Mouse (Mus musculus) lung, postnatal 10 days (tissue): Measurements from ENCODE around the gene Nemf.

Source experiments
- DNase-seq: peaks from one replicate; pipeline ENCODE4 v3.0.0; 2021

The Nemf gene

GRCm38 (mm10) chr12:69304051-69304450 is 52.9 kb downstream of the Nemf start:
- DNase-seq, result no peak

GRCm38 (mm10) chr12:69302171-69302570 is 54.8 kb downstream of the Nemf start:
- no peak for DNase-seq

GRCm38 (mm10) chr12:69300391-69300790 is 56.6 kb downstream of the Nemf start:
- DNase-seq, result no peak

- DNase-seq, result no peak
Measured at GRCm38 (mm10) chr12:69299831-69300230, 57.1 kb downstream of the Nemf start.

- peak; percentile 68 for DNase-seq
Measured at GRCm38 (mm10) chr12:69299231-69299630, 57.7 kb downstream of the Nemf start.

- DNase-seq, result no peak
Measured at GRCm38 (mm10) chr12:69298281-69298680, 58.7 kb downstream of the Nemf start.

GRCm38 (mm10) chr12:69297411-69298150 is 59.4 kb downstream of the Nemf start:
- no peak for DNase-seq

GRCm38 (mm10) chr12:69296511-69297410 is 60.2 kb downstream of the Nemf start, which contains the start of gene Klhdc2:
Gene Klhdc2 (plus strand): TSS chr12:69296681.
- peak; percentile 94 for DNase-seq

- DNase-seq, result no peak
Measured at GRCm38 (mm10) chr12:69295651-69296050, 61.3 kb downstream of the Nemf start.

GRCm38 (mm10) chr12:69294936-69295335 is 62.0 kb downstream of the Nemf start:
- no peak for DNase-seq

- DNase-seq, result no peak
Measured at GRCm38 (mm10) chr12:69293815-69294214, 63.1 kb downstream of the Nemf start.

GRCm38 (mm10) chr12:69292401-69292800 is 64.6 kb downstream of the Nemf start:
- no peak for DNase-seq

GRCm38 (mm10) chr12:69288699-69289098 is 68.3 kb downstream of the Nemf start:
- DNase-seq, result no peak

GRCm38 (mm10) chr12:69287535-69287934 is 69.4 kb downstream of the Nemf start:
- DNase-seq, result no peak

GRCm38 (mm10) chr12:69283146-69283545 is 73.8 kb downstream of the Nemf start:
- DNase-seq, result no peak

GRCm38 (mm10) chr12:69280915-69281314 is 76.0 kb downstream of the Nemf start:
- no peak for DNase-seq

GRCm38 (mm10) chr12:69279931-69280469 is 77.0 kb downstream of the Nemf start:
- DNase-seq, result no peak

- no peak for DNase-seq
Measured at GRCm38 (mm10) chr12:69268956-69269355, 88.0 kb downstream of the Nemf start.

GRCm38 (mm10) chr12:69267956-69268632 is 88.9 kb downstream of the Nemf start:
- no peak for DNase-seq

- no peak for DNase-seq
Measured at GRCm38 (mm10) chr12:69265031-69265430, 91.9 kb downstream of the Nemf start.

- DNase-seq, result no peak
Measured at GRCm38 (mm10) chr12:69262251-69262650, 94.7 kb downstream of the Nemf start.
